Comparison of ENCODE assay signal across 21 mouse cellular contexts in genomic region chr9:104152121-104152520, GRCm38 (mm10). TPM values are rescaled to one million over a fixed set of nuclear protein-coding genes. Genes with fewer than 3 reads are reported as not detected.
DNase-seq lines count a peak whose midpoint lies in the region; TF ChIP-seq lines count a peak whose summit lies in the region.
"Had no signal": no experiment of that assay in that cellular context is flagged by ENCODE, and none has a peak within 500 bp of the region (broad histone marks: within the 10 kb centered on the region; RNA-seq: fewer than 3 reads in every experiment).

No protein-coding gene starts in this region.

- H3K4me1 ChIP-seq in kidney, adult 2 months (ENCODE audit: control insufficient read depth, insufficient read depth, low read length), result peaks cover under 1% of the 10 kb centered on the region; the same call in 1 of the 2 replicates
- H3K4me1 ChIP-seq: embryonic facial prominence, embryonic 12.5 days; forebrain, embryonic 13.5 days; forebrain, embryonic 15.5 days had no signal

- intact Hi-C loops in gastrocnemius, postnatal 36 days (cut with DNase I), result no loop called here

- TF ChIP-seq CTCF in kidney, adult 2 months (conservative IDR thresholded peaks at IDR 0.05; ENCODE audit: insufficient read depth, insufficient read length, low read depth, low read length), result no peak

- H3K27me3 ChIP-seq in kidney, adult 2 months (replicated peaks; ENCODE audit: control insufficient read depth, insufficient read depth, low read length), result no peaks in the 10 kb centered on the region
- H3K27me3 ChIP-seq: embryonic facial prominence, embryonic 12.5 days; forebrain, embryonic 13.5 days; forebrain, embryonic 15.5 days had no signal

- TF ChIP-seq POLR2A in kidney, adult 2 months (IDR thresholded peaks at IDR 0.05; ENCODE audit: low read depth, low read length), result no peak

- peak; percentile 59 for DNase-seq in heart, adult 11 months
- no peak for DNase-seq in heart, adult 9 months (ENCODE audit: low spot score in 2 of 2)
- DNase-seq in adipocyte (ENCODE audit: low spot score), result peak; percentile 6
- peak; percentile 62 for DNase-seq in fat pad, adult 2 months (ENCODE audit: extremely low read depth, low read depth, low spot score)
- no peak for DNase-seq in gastrocnemius, postnatal 36 days
- DNase-seq in kidney, adult 2 months, result no peak
- DNase-seq: adrenal gland, adult 8-10 months; adrenal gland, postnatal 14 days; adrenal gland, postnatal 36 days; cerebellum, adult 18-20 months; cerebellum, adult 8-10 months; cerebellum, adult 9-11 months; cerebellum, postnatal 14 days; cerebellum, postnatal 36 days; embryo, embryonic 11 days; forebrain, postnatal 0 days had no signal

- H3K4me3 ChIP-seq in kidney, adult 2 months (ENCODE audit: insufficient read depth, low read depth, low read length), result no peak overlapping the region
- H3K4me3 ChIP-seq: embryonic facial prominence, embryonic 12.5 days; erythroblast, embryonic 14.5 days; forebrain, embryonic 13.5 days; forebrain, embryonic 15.5 days had no signal

- H3K36me3 ChIP-seq in kidney, adult 2 months (ENCODE audit: control insufficient read depth, insufficient read depth, low read length), result peaks cover 13% of the 10 kb centered on the region

- no peak overlapping the region for H3K27ac ChIP-seq in kidney, adult 2 months (ENCODE audit: insufficient read depth, low read depth, low read length)
- H3K27ac ChIP-seq: embryonic facial prominence, embryonic 12.5 days; forebrain, embryonic 13.5 days; forebrain, embryonic 15.5 days had no signal

- WGBS in kidney, adult 2 months, result 93% methylated on average over 7 of the region's 7 CpGs

RNA-seq across cellular contexts. Expression of gene Ackr4, which starts 25.4 kb away (rescaled TPM):
- total RNA-seq in gastrocnemius, postnatal 36 days (2021), result 1 to 10 TPM in 1 of 2 experiments, under 1 TPM in 1; 0.87 to 1.1 TPM
- polyA plus RNA-seq in kidney, adult 2 months (2012; rRNA removed), result 0.35 and 0.64 TPM in 2 replicates
- total RNA-seq: adrenal gland, adult 18-20 months had no signal
- polyA plus RNA-seq: erythroblast, embryonic 14.5 days had no signal

Comparison
In these comparisons a context has a peak if more than half of its experiments do, and no peak if none do; other contexts are left out.
1. DNase-seq: peak in heart, adult 11 months (single experiment), adipocyte (single experiment) and fat pad, adult 2 months (single experiment); none in heart, adult 9 months (0 of 2), gastrocnemius, postnatal 36 days (0 of 2) and kidney, adult 2 months (single experiment).